Mouse (Mus musculus) lung, adult 2 months (tissue): ENCODE results near the gene Tenm3.

ENCODE experiments used
- CTCF ChIP-seq: fragments of 200-500 bp; IDR thresholded peaks from 2 replicates; pipeline ENCODE4 v1.5.1; 2011; ENCODE audit warnings: mild to moderate bottlenecking, low read length, control low read depth; ENCODE audit not compliant: insufficient read depth
- POLR2A ChIP-seq: fragments of 200-500 bp; IDR thresholded peaks from 2 replicates; pipeline ENCODE4 v1.6.1; 2011; ENCODE audit warnings: low read depth, mild to moderate bottlenecking, control low read depth, low read length, borderline replicate concordance; ENCODE audit errors: extremely low read depth

- TF ChIP-seq CTCF (no peak), POLR2A (no peak)
Observed at GRCm38 (mm10) chr8:48542141-48542540, 301.6 kb downstream of the Tenm3 start.
